Mouse (Mus musculus): Measurements from ENCODE around the gene Fut2. TPM values are rescaled to one million over a fixed set of nuclear protein-coding genes. Genes with fewer than 3 reads are reported as not detected.

The Fut2 gene
- polyA plus RNA-seq, 1 experiment from 2014 or later = 0.77 TPM

DNA sequence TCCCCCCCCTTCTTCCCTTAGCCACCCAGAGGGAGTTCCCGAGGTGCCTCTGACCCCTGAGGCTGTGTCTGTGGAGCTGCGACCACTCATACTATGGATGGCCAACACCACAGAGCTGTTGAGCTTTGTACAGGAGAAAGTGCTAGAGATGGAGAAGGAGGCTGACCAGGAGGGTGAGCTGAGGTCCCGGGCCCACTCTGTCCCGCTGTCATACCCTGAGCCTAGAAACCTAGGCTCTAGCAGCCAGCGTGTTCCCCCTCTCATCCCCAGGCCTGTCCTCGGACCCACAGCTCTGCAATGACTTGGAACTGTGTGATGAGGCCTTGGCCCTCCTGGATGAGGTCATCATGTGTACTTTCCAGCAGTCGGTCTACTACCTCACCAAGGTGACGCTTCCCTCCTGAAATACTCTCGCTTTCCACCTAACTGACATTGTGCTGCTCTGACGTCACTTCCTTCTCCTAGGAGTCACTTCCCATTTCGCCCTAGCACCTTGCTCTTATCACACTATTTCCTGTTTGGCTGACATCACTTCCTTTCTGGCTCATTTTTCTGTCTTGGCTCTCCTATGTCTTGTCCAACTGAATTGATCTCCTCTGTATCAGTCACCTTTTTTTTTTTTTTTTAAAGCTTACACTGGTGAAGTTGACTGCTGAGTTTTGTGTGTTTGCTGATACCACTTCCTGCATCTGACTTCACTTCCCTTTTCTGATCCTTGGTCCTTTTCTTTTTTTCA is 31.1 kb downstream of the Fut2 start:
- peak overlapping the region; percentile 82 for H3K27ac ChIP-seq (ENCODE audit: poor library complexity, severe bottlenecking)
- peak; percentile 43 for ATAC-seq (ENCODE audit: insufficient number of reproducible peaks, low FRiP score)
- no peak overlapping the region for H3K4me3 ChIP-seq
- H3K4me2 ChIP-seq = no peak overlapping the region
- WGBS = 74% methylated on average over 11 of the region's 11 CpGs
- H3K9me3 ChIP-seq (replicated peaks) = no peaks in the 10 kb centered on the region
- H3K9ac ChIP-seq = no peak overlapping the region
- H3K4me1 ChIP-seq (replicated peaks) = peaks cover 58% of the 10 kb centered on the region
- peaks cover 20% of the 10 kb centered on the region for H3K36me3 ChIP-seq
- H3K27me3 ChIP-seq (replicated peaks) = no peaks in the 10 kb centered on the region; the same call in 1 of the 2 replicates

DNA sequence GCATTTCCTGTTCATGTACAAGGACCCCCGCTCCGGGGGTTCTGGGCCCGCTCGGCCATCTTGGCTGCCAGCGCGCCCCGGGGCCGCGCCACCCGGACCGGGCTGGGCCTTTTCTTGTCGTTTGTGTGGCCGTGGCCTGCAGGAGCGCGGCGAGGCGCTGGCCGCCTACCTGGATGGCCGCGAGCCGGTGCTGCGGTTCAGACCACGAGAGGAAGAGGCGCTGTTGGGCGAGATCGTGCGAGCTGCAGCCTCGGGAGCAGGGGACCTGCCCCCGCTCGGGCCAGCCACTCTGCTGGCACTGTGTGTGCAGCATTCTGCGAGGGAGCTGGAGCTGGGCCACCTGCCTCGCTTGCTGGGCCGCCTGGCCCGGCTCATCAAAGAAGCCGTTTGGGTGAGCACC is 33.7 kb downstream of the Fut2 start:
- ATAC-seq (ENCODE audit: insufficient number of reproducible peaks, low FRiP score) = no peak
- Histone ChIP-seq H3K9ac (peak overlapping the region; percentile 45), H3K27me3 (replicated peaks) (peaks cover 10% of the 10 kb centered on the region), H3K4me1 (replicated peaks) (peaks cover 47% of the 10 kb centered on the region), H3K4me2 (peak overlapping the region; percentile 62), H3K9me3 (replicated peaks) (no peaks in the 10 kb centered on the region), H3K27ac (ENCODE audit: poor library complexity, severe bottlenecking) (no peak overlapping the region), H3K4me3 (peak overlapping the region; percentile 25), H3K36me3 (peaks cover 20% of the 10 kb centered on the region)
- 26% methylated on average over 34 of the region's 35 CpGs for WGBS

DNA sequence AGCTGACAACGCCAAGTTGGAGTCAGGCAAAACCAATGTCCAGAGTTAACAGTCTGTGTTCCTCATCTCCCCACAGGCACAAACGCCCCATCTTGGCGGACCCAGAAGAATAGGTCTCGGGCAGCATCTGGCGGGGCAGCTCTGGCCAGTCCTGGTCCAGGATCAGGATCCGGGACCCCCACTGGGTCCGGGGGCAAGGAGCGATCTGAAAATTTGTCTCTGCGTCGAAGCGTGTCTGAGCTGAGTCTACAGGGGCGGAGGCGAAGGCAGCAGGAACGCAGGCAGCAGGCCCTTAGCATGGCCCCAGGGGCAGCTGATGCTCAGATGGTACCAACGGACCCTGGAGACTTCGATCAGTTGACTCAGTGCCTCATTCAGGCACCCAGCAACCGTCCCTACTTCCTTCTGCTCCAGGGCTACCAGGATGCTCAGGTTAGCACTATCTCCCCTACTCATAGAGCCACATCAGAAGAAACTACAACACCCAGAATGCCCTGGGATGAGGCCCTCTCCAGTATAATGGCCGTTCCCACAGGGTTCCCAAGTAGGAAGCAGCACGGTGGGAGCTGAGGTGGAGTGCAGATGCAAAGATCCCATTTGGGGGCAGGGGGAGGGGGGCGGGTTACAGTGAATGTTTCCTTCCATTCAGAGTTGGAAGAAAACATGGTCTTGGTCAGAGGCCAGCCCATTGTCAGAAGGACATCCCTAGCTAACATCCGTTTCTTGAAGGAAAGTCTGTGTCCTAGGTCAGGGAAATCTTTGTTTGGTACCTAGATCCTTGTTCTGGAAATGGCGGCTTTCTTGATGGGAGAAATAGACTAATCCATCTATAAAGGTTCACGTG is 35.9 kb downstream of the Fut2 start:
- Histone ChIP-seq H3K27ac (ENCODE audit: poor library complexity, severe bottlenecking) (no peak overlapping the region), H3K4me1 (replicated peaks) (peaks cover 39% of the 10 kb centered on the region), H3K4me3 (no peak overlapping the region), H3K27me3 (replicated peaks) (peaks cover 13% of the 10 kb centered on the region), H3K9me3 (replicated peaks) (no peaks in the 10 kb centered on the region), H3K9ac (no peak overlapping the region), H3K4me2 (peak overlapping the region; percentile 98), H3K36me3 (peaks cover 6% of the 10 kb centered on the region)
- ATAC-seq (ENCODE audit: insufficient number of reproducible peaks, low FRiP score) = no peak
- 65% methylated on average over 23 of the region's 23 CpGs for WGBS

DNA sequence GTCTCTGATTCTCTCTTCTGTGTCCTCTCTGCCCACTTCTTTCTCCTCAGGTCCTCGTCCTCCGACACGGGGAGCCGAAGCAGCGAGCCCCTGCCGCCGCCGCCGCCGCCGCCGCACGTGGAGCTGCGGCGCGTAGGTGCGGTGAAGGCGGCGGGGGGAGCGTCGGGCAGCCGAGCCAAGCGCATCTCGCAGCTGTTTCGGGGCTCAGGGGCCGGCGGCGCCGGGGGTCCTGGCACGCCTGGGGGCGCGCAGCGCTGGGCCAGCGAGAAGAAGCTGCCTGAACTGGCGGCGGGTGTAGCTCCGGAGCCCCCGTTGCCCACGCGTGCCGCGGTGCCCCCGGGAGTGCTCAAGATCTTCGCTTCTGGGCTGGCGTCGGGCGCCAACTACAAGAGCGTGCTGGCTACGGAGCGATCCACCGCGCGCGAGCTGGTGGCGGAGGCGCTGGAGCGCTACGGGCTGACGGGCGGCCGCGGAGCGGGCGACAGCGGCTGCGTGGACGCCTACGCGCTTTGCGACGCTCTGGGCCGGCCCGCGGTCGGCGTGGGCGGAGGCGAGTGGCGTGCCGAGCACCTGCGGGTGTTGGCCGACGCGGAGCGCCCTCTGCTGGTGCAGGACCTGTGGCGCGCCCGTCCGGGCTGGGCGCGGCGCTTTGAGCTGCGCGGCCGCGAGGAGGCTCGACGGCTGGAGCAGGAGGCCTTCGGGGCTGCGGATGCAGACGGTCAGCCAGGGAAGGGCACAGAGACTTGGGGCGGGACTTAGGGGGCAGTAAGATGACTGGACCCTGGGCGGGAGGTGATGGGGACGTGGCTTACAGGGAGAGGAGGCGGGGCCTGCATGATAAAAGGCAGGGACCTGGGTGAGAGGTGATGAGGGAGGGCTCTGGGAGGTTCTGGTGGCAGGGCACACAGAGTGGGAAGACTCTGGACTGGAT is 37.6 kb downstream of the Fut2 start:
- Histone ChIP-seq H3K4me3 (peak overlapping the region; percentile 68), H3K9ac (peak overlapping the region; percentile 84), H3K9me3 (replicated peaks) (no peaks in the 10 kb centered on the region), H3K27ac (ENCODE audit: poor library complexity, severe bottlenecking) (peak overlapping the region; percentile 69), H3K27me3 (replicated peaks) (peaks cover 16% of the 10 kb centered on the region), H3K4me1 (replicated peaks) (peaks cover 27% of the 10 kb centered on the region), H3K4me2 (peak overlapping the region; percentile 98), H3K36me3 (peaks cover 6% of the 10 kb centered on the region)
- ATAC-seq (ENCODE audit: insufficient number of reproducible peaks, low FRiP score) = peak; percentile 77
- WGBS = 1% methylated on average over 105 of the region's 105 CpGs

DNA sequence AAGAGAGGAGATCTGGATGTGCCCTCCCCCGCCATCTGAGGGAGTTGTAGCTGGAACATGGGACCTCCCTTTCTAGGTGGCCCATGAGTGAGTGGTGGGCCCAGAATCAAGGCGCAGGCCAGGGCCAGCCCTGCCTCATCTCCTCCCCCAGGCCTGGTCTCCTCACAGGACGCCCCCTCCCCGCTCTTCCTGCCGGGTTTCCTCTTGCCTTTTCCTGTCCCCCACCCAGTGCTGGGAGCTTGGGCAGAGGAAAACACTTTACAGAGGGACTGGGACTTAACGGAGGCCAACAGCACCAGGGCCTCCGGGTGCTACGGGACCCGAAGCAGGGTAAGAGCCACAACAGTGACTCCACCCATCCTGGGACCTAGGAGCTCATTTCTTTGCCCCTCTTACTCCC is 38.9 kb downstream of the Fut2 start, which contains the start of gene Rasip1:
TSS of gene Rasip1 (plus strand) at position 228 of the 400 bp plus-strand sequence.
- H3K27ac ChIP-seq (ENCODE audit: poor library complexity, severe bottlenecking) = peak within 1 kb of the TSS; percentile 69
- 58% methylated on average over 9 of the region's 9 CpGs for WGBS
- ATAC-seq (ENCODE audit: insufficient number of reproducible peaks, low FRiP score) = peak; percentile 74
- peaks cover 16% of the 10 kb centered on the region for H3K4me1 ChIP-seq (replicated peaks)
- peaks cover 6% of the 10 kb centered on the region for H3K36me3 ChIP-seq
- H3K9ac ChIP-seq = peak within 1 kb of the TSS; percentile 84
- peak within 1 kb of the TSS; percentile 98 for H3K4me2 ChIP-seq
- peak within 1 kb of the TSS; percentile 68 for H3K4me3 ChIP-seq
- no peaks in the 10 kb centered on the region for H3K9me3 ChIP-seq (replicated peaks)
- H3K27me3 ChIP-seq (replicated peaks) = peaks cover 16% of the 10 kb centered on the region

DNA sequence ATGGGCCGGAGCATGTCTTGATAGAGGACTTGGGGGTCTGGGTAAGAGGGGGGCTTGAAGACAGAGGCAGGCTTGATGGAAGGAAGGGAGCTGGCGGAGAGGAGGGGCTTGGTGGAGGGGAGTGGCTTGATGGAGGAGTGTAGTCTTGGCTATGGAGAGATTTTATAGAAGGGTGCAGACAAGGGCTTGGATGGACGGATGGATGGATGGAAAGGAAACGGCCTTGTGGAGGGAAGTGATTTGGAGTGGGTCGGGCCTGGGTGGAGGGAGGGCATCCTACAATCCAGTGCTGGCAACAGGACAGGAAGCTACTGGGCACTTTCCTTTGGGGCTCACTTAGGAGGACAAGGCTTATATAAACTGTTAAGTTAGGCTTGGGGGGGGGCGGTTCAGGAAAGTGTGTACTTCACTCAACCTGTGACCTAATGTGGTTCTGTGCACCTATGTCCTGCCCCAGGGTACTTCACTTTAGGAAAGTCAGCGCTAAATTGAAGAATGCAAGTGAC is 39.6 kb downstream of the Fut2 start:
- 72% methylated on average over 7 of the region's 7 CpGs for WGBS

DNA sequence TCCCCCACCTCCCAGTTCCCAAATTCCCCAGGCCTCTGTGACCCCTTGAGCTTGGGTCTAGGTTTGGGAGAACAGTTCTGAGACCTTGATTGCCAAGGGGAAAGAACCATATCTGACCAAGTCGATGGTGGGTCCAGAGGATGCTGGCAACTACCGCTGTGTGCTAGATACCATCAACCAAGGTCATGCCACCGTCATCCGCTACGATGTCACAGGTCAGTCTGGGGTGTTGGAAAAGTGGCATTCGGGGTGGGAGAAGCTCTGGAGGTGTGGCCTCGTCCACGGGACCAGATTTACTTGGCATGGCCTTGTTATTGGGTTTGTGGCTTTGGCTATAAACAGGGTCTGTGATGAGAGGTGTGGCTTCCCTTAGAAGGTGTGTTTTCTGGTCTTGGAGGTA is 40.7 kb downstream of the Fut2 start:
- Histone ChIP-seq H3K4me2 (no peak overlapping the region), H3K36me3 (peaks cover 6% of the 10 kb centered on the region; the same call in 1 of the 2 replicates), H3K9ac (no peak overlapping the region), H3K9me3 (replicated peaks) (no peaks in the 10 kb centered on the region), H3K27ac (ENCODE audit: poor library complexity, severe bottlenecking) (no peak overlapping the region), H3K4me3 (no peak overlapping the region), H3K4me1 (replicated peaks) (peaks cover 13% of the 10 kb centered on the region), H3K27me3 (replicated peaks) (peaks cover 16% of the 10 kb centered on the region)
- no peak for ATAC-seq (ENCODE audit: insufficient number of reproducible peaks, low FRiP score)
- 85% methylated on average over 8 of the region's 8 CpGs for WGBS

More for the DNA sequence above, 39.6 kb downstream of the Fut2 start:
- Histone ChIP-seq H3K4me3 (0 out of 2 replicates have a peak overlapping the region, but pooled peaks have one; percentile 68), H3K4me1 (replicated peaks) (peaks cover 13% of the 10 kb centered on the region), H3K9ac (no peak overlapping the region), H3K36me3 (peaks cover 6% of the 10 kb centered on the region; the same call in 1 of the 2 replicates), H3K27me3 (replicated peaks) (peaks cover 16% of the 10 kb centered on the region), H3K4me2 (peak overlapping the region; percentile 98; the same call in 1 of the 2 replicates), H3K9me3 (replicated peaks) (no peaks in the 10 kb centered on the region), H3K27ac (ENCODE audit: poor library complexity, severe bottlenecking) (peak overlapping the region; percentile 69; the same call in 1 of the 2 replicates)
- ATAC-seq (ENCODE audit: insufficient number of reproducible peaks, low FRiP score) = 0 out of 2 replicates have a peak, but pooled peaks have one; percentile 1

DNA sequence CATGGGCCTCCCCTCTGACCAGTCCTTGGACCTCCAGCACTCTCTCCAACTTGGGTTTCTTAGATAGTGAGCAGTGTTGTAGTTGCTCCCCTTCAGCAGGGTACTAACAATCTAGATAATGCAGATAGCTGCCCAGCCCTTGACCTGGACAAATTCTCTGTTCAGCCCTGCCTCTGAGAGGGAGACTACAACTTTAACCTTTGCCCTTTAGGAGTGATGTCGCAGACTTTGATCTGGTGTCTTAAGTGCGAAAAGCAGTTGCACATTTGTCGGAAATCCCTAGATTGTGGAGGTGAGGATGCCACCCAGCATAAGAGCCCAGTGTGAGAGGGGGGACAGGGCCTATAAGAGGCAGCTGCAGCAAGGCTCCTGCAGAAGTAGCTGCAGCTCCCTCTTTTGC is 41.5 kb downstream of the Fut2 start:
- Histone ChIP-seq H3K4me1 (replicated peaks) (peaks cover 7% of the 10 kb centered on the region), H3K9me3 (replicated peaks) (no peaks in the 10 kb centered on the region), H3K4me3 (no peak overlapping the region), H3K9ac (no peak overlapping the region), H3K36me3 (no peaks in the 10 kb centered on the region), H3K27me3 (replicated peaks) (peaks cover 21% of the 10 kb centered on the region), H3K27ac (ENCODE audit: poor library complexity, severe bottlenecking) (no peak overlapping the region), H3K4me2 (no peak overlapping the region)
- ATAC-seq (ENCODE audit: insufficient number of reproducible peaks, low FRiP score) = no peak
- 68% methylated on average over 3 of the region's 3 CpGs for WGBS

DNA sequence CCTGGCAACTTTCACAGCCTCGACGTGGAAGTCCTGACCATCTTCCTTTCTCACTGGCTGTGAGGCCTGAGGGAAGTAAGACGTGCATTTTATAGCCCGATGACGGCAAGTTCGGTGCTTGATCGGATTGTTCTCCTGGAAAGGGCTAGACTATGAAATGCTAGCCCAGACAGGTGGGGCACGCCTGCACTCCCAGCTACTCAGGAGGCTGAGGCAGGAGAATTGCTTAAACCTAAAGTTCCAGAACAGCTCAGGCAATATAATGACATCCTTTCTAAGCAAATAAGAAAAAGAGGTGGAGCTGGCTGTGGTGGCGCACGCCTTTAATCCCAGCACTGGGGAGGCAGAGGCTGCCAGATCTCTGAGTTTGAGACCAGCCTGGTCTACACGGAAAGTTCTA is 42.7 kb downstream of the Fut2 start:
- Histone ChIP-seq H3K9me3 (replicated peaks) (no peaks in the 10 kb centered on the region), H3K27ac (ENCODE audit: poor library complexity, severe bottlenecking) (no peak overlapping the region), H3K36me3 (no peaks in the 10 kb centered on the region), H3K4me1 (replicated peaks) (peaks cover 5% of the 10 kb centered on the region), H3K9ac (no peak overlapping the region), H3K4me3 (no peak overlapping the region), H3K4me2 (no peak overlapping the region), H3K27me3 (replicated peaks) (peaks cover 33% of the 10 kb centered on the region)
- 86% methylated on average over 11 of the region's 11 CpGs for WGBS
- ATAC-seq (ENCODE audit: insufficient number of reproducible peaks, low FRiP score) = no peak

DNA sequence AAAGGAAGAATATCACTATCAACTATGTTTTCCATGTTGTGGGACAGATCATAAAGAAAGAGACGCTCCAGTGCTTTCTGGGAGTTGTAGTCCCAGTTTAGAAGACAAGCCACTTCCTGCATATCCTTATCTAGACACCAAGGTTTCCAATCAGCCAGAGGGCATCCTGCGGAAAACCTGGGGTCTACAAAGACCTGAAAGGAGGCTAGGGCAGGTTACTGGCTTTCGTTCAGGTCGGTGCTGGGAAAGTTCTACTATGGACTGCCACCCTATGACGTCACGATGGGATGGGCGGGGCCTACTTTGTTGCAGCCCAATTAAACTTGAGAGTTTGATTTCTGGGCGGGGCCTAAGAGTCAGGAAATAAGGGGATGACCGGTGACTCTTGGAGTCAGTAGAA is 44.8 kb downstream of the Fut2 start, which contains the start of gene Izumo1:
TSS of gene Izumo1 (plus strand) at position 369 of the 400 bp plus-strand sequence.
- ATAC-seq (ENCODE audit: insufficient number of reproducible peaks, low FRiP score) = peak; percentile 28; the same call in 1 of the 2 replicates
- Histone ChIP-seq H3K4me3 (no peak within 1 kb of the TSS), H3K36me3 (no peaks in the 10 kb centered on the region), H3K9ac (no peak within 1 kb of the TSS), H3K27ac (ENCODE audit: poor library complexity, severe bottlenecking) (no peak within 1 kb of the TSS), H3K27me3 (replicated peaks) (peaks cover 41% of the 10 kb centered on the region), H3K9me3 (replicated peaks) (no peaks in the 10 kb centered on the region), H3K4me2 (peak within 1 kb of the TSS; percentile 13; the same call in 1 of the 2 replicates), H3K4me1 (replicated peaks) (peaks cover 7% of the 10 kb centered on the region)
- 19% methylated on average over 9 of the region's 9 CpGs for WGBS

All from heart, embryonic 12.5 days (tissue).